Mouse (Mus musculus): ENCODE measurements at regions not wholly inside any gene's neighbourhood (a gene's known extent, or its start where the extent isn't known, plus 50 kb on each side); places are given as distances from the start of the nearest gene placed in this dataset.

- TF ChIP-seq CTCF (conservative IDR thresholded peaks at IDR 0.05; ENCODE audit: low read length) (no peak), NANOG (IDR thresholded peaks at IDR 0.05; ENCODE audit: borderline replicate concordance, low read length) (no peak; the same call in 1 of the 2 replicates), POU5F1 (IDR thresholded peaks at IDR 0.05; ENCODE audit: borderline replicate concordance, low read length) (no peak)
Measured at GRCm38 (mm10) chr6:100376656-100377055, 89.4 kb upstream of the Rybp start.

All from E14TG2a.4 (cell line).